Mouse (Mus musculus): ENCODE measurements around the gene Uchl4. TPM values are rescaled to one million over a fixed set of nuclear protein-coding genes. Genes with fewer than 3 reads are reported as not detected.

Uchl4 gene
- polyA plus RNA-seq, 1 experiment from 2014 or later = 3.3 TPM

DNA sequence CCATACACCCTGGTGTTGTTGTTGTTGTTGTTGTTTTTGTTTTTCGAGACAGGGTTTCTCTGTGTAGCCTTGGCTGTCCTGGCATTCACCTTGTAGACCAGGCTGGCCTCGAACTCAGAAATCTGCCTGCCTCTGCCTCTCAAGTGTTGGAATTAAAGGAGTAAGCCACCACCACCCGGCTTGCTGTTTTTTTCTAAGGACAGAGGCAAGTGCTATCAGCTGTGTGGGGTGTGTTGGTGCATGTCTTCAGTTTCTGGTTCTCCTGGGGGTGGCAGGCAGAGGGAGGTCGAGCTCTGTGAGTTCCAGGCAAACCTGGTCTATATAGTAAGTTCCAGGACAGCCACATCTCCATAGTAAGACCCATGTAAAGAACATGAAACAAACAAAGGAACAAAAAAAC lies 39.3 kb downstream of the Uchl4 start:
- Histone ChIP-seq H3K4me1 (ENCODE audit: control insufficient read depth, insufficient read depth, low read length) (no peaks in the 10 kb centered on the region), H3K9me3 (ENCODE audit: control insufficient read depth, low read length) (no peaks in the 10 kb centered on the region), H3K27me3 (ENCODE audit: control insufficient read depth, insufficient read depth, low read length) (no peaks in the 10 kb centered on the region), H3K27ac (ENCODE audit: low read depth, low read length) (no peak overlapping the region), H3K36me3 (ENCODE audit: control insufficient read depth, insufficient read depth, low read length) (no peaks in the 10 kb centered on the region), H3K4me3 (ENCODE audit: low read length) (no peak overlapping the region), H3K9ac (ENCODE audit: low read depth, low read length) (no peak overlapping the region), H3K4me2 (replicated peaks; ENCODE audit: low read depth, low read length) (no peak overlapping the region)
- WGBS = 82% methylated on average over 4 of the region's 4 CpGs
- no peak for ATAC-seq (ENCODE audit: low FRiP score, low TSS enrichment)

DNA sequence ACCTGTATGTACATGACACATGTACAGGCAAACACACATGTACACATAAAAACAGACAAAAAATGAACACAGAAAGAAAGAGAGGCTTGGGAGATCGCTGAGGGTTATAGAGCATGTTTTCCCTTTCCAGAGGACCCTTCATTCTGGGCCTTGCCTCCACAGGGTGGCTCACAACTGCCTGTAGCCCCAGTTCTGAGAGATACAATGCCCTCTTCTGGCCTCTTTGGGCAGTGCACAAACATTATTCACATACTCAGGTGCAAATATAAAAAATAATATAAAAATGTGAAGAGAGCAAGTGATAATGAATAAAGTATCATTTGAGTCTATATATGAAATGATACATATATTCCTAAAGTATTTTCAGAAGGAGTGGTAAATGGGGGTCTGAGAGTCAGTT lies 39.9 kb downstream of the Uchl4 start:
- no peaks in the 10 kb centered on the region for H3K9me3 ChIP-seq (ENCODE audit: control insufficient read depth, low read length)
- H3K4me2 ChIP-seq (replicated peaks; ENCODE audit: low read depth, low read length) = no peak overlapping the region
- H3K36me3 ChIP-seq (ENCODE audit: control insufficient read depth, insufficient read depth, low read length) = no peaks in the 10 kb centered on the region
- ATAC-seq (ENCODE audit: low FRiP score, low TSS enrichment) = no peak
- no peak overlapping the region for H3K9ac ChIP-seq (ENCODE audit: low read depth, low read length)
- H3K4me3 ChIP-seq (ENCODE audit: low read length) = no peak overlapping the region
- WGBS = 77% methylated on average over 1 of the region's 1 CpGs
- no peaks in the 10 kb centered on the region for H3K27me3 ChIP-seq (ENCODE audit: control insufficient read depth, insufficient read depth, low read length)
- no peaks in the 10 kb centered on the region for H3K4me1 ChIP-seq (ENCODE audit: control insufficient read depth, insufficient read depth, low read length)
- no peak overlapping the region for H3K27ac ChIP-seq (ENCODE audit: low read depth, low read length)

DNA sequence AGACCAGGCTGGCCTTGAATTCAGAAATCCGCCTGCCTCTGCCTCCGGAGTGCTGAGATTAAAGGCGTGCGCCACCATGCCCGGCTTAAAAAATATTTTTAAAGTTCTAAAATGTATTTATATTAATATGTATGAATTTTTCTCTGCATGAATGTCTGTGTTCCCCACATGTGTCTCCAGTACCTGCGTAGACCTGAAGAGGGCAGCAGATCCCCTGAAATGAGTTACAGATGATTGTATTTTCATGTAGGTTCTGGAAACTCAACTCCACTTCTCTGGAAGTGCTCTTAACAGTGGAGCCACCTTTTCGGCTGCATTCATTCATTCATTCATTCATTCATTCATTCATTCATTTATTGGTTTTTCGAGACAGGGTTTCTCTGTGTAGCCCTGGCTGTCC lies 42.7 kb downstream of the Uchl4 start:
- 70% methylated on average over 8 of the region's 8 CpGs for WGBS
- H3K4me3 ChIP-seq (ENCODE audit: low read length) = no peak overlapping the region
- no peaks in the 10 kb centered on the region for H3K36me3 ChIP-seq (ENCODE audit: control insufficient read depth, insufficient read depth, low read length)
- H3K9me3 ChIP-seq (ENCODE audit: control insufficient read depth, low read length) = no peaks in the 10 kb centered on the region
- no peak overlapping the region for H3K27ac ChIP-seq (ENCODE audit: low read depth, low read length)
- no peak overlapping the region for H3K9ac ChIP-seq (ENCODE audit: low read depth, low read length)
- no peak for ATAC-seq (ENCODE audit: low FRiP score, low TSS enrichment)
- no peaks in the 10 kb centered on the region for H3K27me3 ChIP-seq (ENCODE audit: control insufficient read depth, insufficient read depth, low read length)
- H3K4me2 ChIP-seq (replicated peaks; ENCODE audit: low read depth, low read length) = no peak overlapping the region
- H3K4me1 ChIP-seq (ENCODE audit: control insufficient read depth, insufficient read depth, low read length) = peaks cover 5% of the 10 kb centered on the region

DNA sequence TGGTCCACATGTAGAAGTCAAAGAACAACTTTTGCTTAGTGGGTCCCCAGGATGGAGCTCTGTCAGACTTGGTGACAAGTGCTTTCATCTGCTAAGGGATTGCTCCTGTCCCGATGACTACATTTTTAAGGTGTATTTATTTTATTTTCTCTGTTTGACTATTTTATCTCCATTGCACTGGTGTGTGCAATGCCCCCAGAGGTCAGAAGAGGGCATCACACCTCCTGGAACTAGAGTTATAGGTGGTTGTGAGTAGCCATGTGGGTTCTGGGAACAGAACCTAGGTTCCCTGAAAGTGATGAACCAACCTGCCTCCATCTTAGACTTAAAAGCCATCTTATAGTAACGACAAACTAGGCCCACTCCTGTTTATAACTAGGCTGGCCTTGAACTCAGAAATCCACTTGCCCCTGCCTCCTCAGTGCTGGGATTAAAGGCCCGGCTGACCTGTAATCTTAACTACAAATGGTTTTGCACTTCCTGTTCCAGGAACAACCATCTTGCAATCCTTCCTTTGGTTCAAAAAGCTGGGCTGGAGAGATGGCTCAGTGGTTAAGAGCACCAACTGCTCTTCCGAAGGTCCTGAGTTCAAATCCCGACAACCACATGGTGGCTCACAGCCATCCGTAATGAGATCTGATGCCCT lies 43.8 kb downstream of the Uchl4 start:
- Histone ChIP-seq H3K9me3 (ENCODE audit: control insufficient read depth, low read length) (no peaks in the 10 kb centered on the region), H3K4me3 (ENCODE audit: low read length) (no peak overlapping the region), H3K27me3 (ENCODE audit: control insufficient read depth, insufficient read depth, low read length) (no peaks in the 10 kb centered on the region), H3K27ac (ENCODE audit: low read depth, low read length) (no peak overlapping the region), H3K9ac (ENCODE audit: low read depth, low read length) (no peak overlapping the region), H3K36me3 (ENCODE audit: control insufficient read depth, insufficient read depth, low read length) (no peaks in the 10 kb centered on the region), H3K4me2 (replicated peaks; ENCODE audit: low read depth, low read length) (no peak overlapping the region), H3K4me1 (ENCODE audit: control insufficient read depth, insufficient read depth, low read length) (peaks cover 5% of the 10 kb centered on the region)
- no peak for ATAC-seq (ENCODE audit: low FRiP score, low TSS enrichment)
- WGBS = 99% methylated on average over 6 of the region's 6 CpGs

GRCm38 (mm10) chr9:64281105-64281780 lies 46.2 kb downstream of the Uchl4 start, which contains the start of gene Tipin:
TSS of gene Tipin (plus strand) at chr9:64281581.
- peak within 1 kb of the TSS; percentile 66 for H3K4me2 ChIP-seq (replicated peaks; ENCODE audit: low read depth, low read length)
- peak within 1 kb of the TSS; percentile 92 for H3K4me3 ChIP-seq (ENCODE audit: low read length)
- H3K27me3 ChIP-seq (ENCODE audit: control insufficient read depth, insufficient read depth, low read length) = no peaks in the 10 kb centered on the region
- 2% methylated on average over 46 of the region's 46 CpGs for WGBS
- H3K27ac ChIP-seq (ENCODE audit: low read depth, low read length) = peak within 1 kb of the TSS; percentile 94
- no peaks in the 10 kb centered on the region for H3K9me3 ChIP-seq (ENCODE audit: control insufficient read depth, low read length)
- peak; percentile 94 for ATAC-seq (ENCODE audit: low FRiP score, low TSS enrichment)
- H3K9ac ChIP-seq (ENCODE audit: low read depth, low read length) = peak within 1 kb of the TSS; percentile 95
- H3K4me1 ChIP-seq (ENCODE audit: control insufficient read depth, insufficient read depth, low read length) = peaks cover 5% of the 10 kb centered on the region
- no peaks in the 10 kb centered on the region for H3K36me3 ChIP-seq (ENCODE audit: control insufficient read depth, insufficient read depth, low read length)

DNA sequence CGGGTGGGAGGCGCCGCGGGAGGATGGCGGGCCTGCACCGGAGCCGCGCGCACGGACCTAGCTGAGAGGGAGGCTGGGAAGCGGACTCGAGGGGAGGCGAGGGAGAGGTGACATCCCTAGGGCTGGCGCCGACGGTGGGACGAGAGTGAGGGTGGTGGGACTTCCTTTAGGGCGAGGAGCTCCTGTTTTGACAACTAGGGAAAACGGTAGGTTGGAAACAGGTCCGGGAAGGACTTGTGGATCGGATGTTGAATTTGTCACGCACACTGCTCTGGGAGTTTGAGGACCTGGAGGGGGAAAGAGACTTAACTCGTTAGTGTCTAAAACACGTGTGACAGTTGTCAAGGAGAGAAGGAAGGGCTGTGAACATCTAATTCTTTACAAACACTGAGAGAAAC lies 46.8 kb downstream of the Uchl4 start:
- ATAC-seq (ENCODE audit: low FRiP score, low TSS enrichment) = peak; percentile 87
- WGBS = under 1% methylated on average over 24 of the region's 24 CpGs
- Histone ChIP-seq H3K9me3 (ENCODE audit: control insufficient read depth, low read length) (no peaks in the 10 kb centered on the region), H3K4me1 (ENCODE audit: control insufficient read depth, insufficient read depth, low read length) (peaks cover 5% of the 10 kb centered on the region), H3K4me2 (replicated peaks; ENCODE audit: low read depth, low read length) (peak overlapping the region; percentile 66), H3K27me3 (ENCODE audit: control insufficient read depth, insufficient read depth, low read length) (no peaks in the 10 kb centered on the region), H3K4me3 (ENCODE audit: low read length) (peak overlapping the region; percentile 92), H3K36me3 (ENCODE audit: control insufficient read depth, insufficient read depth, low read length) (no peaks in the 10 kb centered on the region), H3K27ac (ENCODE audit: low read depth, low read length) (peak overlapping the region; percentile 94), H3K9ac (ENCODE audit: low read depth, low read length) (peak overlapping the region; percentile 95)

GRCm38 (mm10) chr9:64282404-64282987 lies 47.5 kb downstream of the Uchl4 start:
- H3K36me3 ChIP-seq (ENCODE audit: control insufficient read depth, insufficient read depth, low read length) = no peaks in the 10 kb centered on the region
- no peak for ATAC-seq (ENCODE audit: low FRiP score, low TSS enrichment)
- peak overlapping the region; percentile 95 for H3K9ac ChIP-seq (ENCODE audit: low read depth, low read length)
- 57% methylated on average over 5 of the region's 5 CpGs for WGBS
- no peaks in the 10 kb centered on the region for H3K27me3 ChIP-seq (ENCODE audit: control insufficient read depth, insufficient read depth, low read length)
- H3K4me1 ChIP-seq (ENCODE audit: control insufficient read depth, insufficient read depth, low read length) = peaks cover 5% of the 10 kb centered on the region
- H3K9me3 ChIP-seq (ENCODE audit: control insufficient read depth, low read length) = no peaks in the 10 kb centered on the region
- H3K27ac ChIP-seq (ENCODE audit: low read depth, low read length) = no peak overlapping the region
- peak overlapping the region; percentile 66 for H3K4me2 ChIP-seq (replicated peaks; ENCODE audit: low read depth, low read length)
- peak overlapping the region; percentile 92 for H3K4me3 ChIP-seq (ENCODE audit: low read length)
